Mouse (Mus musculus) cerebellum, adult 8-10 months (tissue): ENCODE results near the gene Uhrf1.

Experiments
- DNase-seq: peaks from one replicate; pipeline ENCODE4 v3.0.0; 2022

The Uhrf1 gene

DNA sequence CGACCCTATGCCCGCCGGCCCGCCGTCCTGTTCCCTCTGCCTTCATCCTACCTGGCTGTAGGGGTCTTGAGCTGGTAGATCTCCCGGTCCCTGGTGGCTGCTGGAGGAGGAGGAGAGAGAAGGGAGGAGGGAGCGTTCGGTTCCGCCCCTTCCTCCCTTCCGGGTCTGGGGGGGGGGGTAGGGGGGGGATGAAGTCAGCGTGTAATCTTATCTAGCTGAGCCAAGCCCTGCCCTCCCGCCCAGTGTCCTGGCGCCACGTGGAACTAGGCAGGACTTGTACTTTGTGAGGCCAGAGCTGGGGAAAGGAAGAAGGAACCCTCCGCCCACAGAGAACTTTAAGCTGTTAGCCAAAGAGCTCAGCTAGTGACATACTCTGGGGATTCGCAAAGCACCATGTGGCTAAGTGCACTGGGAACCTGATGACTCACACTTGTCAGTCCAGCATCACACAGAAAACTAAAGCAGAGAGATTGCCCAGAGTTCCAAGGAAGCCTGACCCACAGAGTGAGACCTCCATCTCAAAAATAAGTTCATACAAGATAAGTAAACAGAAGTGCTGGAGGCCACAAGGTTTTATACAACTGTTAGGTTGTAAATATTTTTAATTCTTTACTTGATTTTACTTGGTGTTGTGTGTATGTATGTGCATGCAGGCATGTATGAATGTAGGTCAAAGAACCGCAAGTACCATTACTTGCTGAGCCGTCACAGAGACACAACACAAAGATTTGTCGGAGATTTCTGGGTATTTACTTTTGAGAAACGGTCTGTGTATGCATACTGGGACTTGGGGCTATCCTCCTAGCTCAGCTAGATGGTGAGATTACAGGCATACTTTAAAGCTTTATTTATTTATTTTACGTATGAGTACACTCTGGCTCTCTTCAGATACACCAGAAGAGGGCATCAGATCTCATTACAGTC is 26.2 kb upstream of the Uhrf1 start, which contains the start of gene Ticam1:
TSS of gene Ticam1 (minus strand) at position 144 of the 924 bp plus-strand sequence.
- peak; percentile 62 for DNase-seq

DNA sequence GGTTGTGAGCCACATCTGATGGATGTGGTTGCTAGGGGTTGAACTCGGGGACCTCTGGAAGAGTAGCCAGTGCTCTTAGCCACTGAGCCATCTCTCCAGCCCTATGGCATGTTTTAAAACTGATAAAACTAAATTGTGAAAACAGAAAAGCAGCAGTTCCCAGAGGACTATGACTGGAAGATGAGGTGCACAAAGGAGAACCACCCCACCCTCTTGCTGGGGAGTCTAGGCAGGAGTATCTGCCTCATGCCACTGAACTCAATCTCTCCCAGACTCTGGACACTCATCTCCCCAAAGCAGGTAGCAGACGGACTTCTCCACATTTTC is 25.6 kb upstream of the Uhrf1 start:
- DNase-seq: no peak

DNA sequence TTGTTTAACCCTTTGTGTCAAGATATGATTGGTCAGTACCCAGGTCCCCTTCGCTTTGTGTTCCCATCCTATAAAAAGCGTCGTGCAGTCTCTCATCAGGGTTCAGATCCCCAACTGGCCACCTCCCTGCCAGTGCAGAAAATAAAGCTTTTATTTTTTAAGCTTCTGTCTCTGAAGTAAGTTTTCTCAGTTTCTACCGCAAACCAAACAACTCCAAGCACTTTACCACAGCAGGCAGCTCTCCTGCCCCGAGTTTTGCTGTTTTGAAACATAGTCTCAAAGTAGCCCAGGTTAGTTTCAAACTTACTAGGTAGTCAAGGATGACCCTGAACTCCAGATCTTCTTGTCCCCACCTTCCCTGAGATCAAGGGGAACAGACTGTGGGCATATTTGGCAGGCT is 24.8 kb upstream of the Uhrf1 start:
- no peak for DNase-seq

DNA sequence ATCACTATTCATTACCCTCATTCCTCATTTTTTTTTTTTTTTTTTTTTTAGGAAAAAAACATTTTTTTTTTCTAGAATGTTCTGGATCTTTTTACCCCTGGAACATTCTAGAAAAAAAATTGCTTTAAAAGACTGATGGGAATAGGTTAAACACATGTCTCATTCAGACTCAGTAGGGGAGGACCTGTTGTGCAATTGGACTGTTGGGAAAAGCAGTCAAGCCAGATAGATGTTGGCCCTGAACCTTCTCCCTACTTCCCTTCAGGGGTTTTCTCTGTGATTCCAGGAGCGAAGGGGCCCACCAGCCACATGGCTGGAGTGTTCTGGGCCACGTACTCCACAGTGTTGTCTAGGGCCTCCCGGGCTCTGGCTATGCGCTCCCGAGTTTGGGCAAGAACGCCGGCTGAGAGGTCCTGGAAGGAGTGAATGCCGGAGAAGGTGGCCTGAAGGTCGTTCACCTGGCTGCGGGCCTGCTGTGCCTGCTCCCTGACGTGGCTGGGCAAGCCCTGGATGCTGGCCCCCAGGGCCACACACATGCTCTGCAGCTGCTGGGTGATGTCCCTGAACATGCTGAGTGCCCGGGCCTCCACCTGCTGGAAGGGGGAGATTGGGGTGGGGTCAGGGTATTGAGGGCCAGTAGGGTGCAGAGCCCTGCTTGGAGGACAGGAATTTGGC is 23.5 kb upstream of the Uhrf1 start:
- DNase-seq: no peak

DNA sequence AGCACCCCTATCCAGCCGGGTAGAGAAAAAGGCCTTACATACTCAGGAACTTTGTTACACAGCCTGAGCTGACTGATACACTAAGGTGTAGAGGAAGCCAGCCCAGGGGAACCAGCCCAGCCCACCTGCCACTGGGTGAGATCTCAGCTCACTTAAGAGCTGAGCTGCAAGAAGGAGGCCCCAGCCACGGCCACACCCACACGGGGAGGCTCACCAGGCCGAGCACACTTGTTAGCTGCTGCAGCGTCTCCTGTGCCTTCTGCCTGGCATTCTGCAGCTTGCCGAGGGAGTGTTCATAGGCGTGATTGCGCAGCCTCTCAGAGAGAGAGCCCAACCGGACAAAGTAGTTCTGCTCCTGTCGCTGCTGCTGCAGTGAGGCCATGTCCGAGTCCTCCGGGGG is 21.9 kb upstream of the Uhrf1 start:
- no peak for DNase-seq

DNA sequence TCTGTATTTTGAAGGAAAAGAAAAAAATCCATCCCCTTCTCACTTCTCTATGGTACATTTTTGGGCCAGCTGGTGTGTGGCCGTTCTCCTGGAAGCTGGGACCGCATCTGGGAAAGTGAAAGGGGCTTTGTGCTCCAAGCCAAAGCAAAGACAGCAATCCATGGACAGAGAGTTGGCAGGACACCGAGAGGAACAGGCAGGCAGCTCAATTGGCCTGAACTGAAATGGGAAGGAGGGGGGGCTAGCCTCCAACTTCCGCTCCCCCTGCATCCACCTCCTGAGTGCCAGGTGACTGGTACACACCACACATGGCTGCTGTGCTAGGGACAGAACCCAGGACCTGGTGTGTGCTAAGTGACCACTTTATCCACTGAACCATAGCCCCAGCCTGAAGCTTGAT is 20.3 kb upstream of the Uhrf1 start:
- DNase-seq: no peak

DNA sequence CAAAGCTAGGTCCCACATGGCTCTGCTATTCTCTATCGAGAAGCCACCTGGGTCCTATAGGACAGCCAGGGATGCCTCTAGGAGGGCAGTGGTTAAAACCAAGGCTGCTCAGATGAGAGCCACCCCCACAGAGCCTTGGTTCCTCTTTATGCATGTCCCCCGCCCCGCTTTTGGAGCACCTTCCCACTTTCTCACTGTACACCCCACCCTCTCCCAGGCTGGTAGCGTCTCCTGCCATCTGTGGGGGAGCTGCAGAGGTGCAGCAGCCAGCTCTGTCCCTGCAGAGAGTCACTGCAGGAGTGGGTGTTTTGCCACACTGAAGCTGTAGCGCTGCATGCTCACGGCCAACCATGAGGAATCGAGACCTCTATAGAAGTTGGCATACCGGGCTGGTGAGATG is 19.8 kb upstream of the Uhrf1 start:
- no peak for DNase-seq

DNA sequence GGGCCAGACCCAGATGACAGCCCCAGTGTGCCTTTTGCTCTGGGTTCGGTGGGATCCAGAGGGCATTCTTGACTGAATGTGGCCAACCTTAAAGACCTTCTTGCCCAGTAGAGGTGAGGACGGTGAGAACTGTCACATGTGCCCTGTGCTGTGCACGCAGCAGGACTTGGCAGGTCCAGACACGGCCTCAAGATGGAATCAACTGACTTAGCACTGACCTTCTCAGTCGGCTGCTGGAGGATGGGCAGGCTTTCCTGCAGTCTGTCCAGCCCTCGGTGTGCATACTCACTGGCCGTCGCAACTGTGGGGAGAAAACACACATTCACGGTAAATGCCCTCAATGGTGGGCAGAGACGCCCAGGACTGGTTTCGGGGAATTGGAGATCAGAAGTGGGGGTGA is 17.1 kb upstream of the Uhrf1 start:
- DNase-seq: no peak

DNA sequence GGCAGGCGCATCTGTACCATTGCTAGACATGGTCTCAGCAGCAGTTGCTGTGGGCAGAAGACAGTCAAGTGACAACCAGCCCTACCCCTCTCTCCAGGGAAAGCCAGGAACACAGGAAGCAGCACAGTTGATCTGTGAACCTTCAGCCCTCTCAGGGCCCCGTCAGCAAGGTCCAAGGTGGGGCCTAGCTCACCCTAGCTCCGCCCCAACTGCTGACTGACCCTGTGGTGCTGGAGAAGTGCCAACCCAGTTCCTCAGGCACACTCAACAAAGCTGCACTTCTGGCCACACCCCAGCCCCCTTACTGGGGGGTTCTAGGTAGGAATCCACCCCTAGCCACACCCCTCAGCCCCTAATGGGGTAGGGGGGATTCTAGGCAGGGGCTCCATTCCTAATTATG is 15.3 kb upstream of the Uhrf1 start:
- no peak for DNase-seq

DNA sequence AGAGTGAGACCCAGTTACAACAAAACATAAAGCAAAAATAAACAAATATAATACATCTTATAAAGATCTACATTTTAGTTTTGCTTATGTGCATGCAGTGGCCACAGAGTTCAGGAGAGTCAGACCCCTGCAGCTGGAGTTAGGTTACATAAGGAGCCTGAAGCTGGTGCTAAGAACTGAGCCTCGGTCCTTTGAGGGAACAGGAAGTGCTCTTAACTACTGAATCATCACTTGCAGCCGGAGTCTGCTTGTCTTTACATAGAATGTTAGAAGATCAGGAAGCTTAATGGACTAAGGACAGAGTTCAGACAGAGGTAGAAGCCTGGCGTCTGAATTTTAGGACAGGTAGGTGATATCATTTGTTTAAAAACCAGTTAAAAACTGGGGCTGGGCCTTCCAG is 14.3 kb upstream of the Uhrf1 start:
- DNase-seq: no peak

DNA sequence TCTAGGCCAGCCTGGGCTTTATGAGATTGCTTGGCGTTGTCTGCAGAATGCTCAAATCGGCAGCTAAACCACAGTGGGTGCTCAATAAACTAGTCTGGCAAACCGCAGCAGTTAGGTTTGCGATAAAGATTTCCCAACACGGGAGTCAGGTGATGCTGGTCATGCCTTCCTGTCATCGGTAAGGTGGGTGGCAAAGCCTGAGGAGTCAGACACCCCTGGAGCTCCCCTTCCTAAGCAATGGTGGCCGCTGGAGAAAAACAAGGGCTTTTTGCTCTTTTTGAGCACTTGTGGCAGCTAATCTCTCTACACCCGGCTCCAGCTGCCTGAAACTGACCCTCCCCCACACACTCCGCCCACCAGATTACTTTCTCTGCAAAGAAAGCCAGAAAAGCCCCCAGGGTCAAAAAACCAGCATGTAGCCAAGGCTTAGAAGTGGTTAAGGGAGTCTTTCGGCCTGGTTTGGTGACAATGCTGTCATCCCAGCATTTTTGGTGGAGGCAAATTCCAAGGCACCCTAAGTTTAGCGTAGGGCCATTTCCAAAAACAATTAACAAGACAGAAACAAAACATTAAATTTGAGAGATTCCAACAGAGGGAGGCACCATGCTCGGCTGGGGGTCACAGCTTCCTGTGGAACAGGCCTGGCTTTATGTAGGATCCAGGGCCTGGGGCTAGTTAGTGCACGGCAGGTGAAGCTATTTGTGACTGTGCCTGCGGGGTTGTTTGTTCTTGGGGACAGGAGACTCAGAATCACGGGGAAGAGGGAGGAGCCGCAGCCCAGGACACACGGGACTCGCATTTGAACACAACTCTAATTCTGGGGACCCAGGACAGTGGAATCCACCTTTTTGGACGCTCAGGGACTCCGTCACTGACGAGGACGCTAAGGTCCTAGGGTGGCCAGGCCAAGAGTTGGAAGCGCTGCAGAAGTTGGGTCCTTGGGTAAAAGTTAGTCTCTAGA is 13.5 kb upstream of the Uhrf1 start:
- no peak for DNase-seq

DNA sequence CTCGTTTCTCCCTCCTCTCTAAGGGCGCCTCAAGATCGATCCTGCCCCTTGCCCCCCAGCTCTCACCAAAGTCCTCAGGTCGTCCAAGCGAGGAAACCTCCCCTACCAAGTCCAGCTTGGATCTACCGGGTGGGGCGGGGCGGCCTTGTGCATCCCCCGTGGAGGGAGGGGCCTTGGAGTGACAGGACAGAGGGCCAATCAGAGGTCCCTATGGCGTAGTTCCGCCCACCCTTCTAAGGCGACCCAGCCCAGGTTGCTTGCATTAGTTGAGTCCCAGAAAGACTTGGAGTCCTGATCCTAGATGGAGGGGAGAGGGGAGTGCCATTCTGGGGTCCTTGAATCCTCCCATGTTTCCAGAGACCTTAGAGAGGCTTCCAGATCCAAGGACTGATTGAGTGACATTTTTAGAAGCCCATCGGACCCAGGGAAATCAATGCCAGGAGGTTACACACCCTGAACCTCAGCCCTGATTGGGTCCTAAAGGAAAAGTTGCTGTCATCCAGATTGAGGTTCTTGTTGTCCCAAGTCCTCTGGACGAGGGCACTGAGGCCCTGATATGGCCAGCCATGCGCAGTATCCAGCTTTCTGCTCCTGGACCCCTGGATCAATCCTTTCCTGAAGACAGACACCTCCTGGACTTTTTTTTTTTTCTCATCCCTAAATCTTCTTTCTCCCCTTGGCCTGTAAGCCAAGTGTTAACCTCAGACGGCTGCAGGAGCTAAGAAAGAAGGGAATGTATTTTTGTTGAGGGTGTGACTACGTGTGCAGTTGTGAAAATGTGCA is 12.5 kb upstream of the Uhrf1 start:
- DNase-seq: no peak

DNA sequence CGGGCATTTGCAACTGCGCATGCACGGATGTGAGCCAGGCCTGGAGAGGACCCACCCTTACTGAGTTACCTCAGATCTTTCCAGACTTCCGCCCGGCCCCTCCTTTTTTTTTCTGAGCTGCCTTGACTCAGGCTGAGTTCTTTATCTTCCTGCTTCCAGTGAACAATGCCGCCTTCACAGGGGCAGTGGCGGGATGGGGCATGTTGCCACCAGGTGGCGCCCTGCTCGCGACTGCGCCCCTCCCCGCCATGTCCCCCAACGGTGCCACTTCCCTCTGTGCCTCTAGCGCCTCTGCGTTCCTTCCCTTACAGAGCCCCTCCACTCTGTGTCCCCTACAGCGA is 12.0 kb upstream of the Uhrf1 start:
- DNase-seq: peak; percentile 68

DNA sequence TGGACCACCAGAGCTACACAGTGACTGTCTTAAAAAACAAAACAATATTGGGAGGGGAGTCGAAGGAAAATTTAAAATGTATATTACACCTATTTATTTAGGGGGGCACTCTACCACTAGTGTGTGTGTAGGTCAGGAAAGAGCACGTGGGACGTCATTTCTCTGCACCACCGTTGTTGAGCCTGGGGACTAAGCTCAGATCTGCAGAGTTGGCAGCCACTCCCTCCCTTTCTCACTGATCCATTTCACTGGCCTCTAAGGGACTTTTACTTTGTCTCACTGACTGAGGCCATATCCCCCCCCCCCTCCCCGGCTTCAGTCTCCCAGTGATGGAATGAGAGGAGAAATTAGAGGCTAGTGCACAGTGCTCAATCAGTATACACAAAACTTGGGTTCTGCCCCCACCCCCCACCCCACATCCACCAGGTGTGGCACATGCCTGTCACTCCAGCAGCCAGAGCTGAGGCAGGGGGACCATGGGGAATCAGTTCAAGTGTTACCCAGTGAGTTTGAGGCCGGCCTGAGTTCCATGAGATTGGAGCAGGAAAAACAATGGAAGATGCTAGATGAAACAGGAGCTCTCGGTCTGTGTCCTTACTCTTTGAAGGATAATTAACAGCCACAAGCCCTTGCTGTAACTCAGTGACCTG is 11.2 kb upstream of the Uhrf1 start:
- DNase-seq: no peak

DNA sequence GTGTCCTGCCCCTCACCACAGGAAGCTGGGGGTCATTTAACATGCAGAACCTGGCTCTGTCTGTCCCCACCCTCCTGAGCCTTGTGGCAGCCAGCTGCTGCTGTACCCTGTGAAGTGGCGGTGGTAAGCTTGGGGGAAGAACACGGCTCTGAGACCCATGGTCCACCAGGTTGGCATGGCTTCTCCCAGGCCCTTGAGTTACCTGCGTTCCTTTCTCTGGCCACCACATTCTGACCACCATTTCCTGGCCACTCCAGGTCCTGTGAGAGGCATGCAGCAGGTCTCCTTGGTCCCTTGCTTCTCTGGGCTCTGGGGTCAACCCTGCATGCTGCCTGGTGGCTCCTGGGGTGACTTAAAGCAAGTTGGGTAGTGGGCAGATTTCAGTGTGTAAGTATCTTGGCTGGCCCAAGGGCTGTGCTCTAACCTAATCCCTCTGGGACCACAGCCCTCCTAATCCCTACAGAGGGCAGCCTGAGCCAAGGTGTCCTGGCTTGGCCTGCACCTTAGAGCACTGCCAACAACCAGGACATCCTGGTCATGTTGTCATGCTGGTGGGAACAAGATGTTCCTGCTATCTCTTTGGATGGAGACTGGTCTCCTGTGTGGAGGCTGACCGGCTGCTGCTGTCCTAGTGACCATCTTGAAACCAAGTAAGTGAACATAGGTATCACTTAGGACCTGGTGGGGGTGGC is 10.4 kb upstream of the Uhrf1 start, which contains the start of gene Plin3:
TSS of gene Plin3 (minus strand) at position 343 of the 692 bp plus-strand sequence.
- no peak for DNase-seq

DNA sequence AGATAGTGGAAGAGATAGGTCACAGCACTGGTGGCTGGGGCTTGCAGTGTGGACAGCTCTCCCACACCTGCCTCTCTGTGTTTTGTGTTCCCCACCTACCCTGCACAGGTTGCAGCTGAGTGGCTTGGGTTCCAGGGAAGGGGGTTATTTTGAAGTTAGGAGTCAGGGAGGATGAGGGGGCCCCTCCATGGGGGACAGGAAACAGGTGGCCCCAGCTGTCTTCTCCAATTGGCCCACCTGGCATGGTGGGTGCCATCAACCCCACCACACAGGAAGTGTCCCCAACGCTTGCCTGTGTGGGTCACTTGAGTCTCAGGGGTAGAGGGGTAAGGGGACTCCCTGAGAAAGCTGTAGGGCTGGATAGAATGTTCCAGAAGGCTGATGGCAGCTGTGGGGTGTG is 9.8 kb upstream of the Uhrf1 start:
- no peak for DNase-seq

DNA sequence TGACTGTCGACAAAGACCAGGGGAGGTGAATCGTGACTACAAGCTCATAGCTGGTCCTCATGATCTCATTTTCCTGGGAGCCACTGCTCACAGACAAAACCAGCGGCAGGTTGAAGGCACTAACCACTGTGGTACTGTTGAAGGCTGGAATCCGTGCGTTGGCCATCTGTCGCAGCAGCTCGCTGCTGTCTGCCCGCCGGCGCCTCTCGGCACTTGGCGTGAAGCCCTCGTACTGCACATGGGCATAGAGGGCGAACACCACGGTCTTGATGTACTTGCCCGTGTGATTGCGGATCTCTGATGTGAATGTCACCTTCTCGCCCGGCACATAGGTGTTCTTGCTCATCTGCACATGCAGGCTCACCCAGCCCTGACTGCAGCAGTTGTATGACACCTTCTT is 8.9 kb upstream of the Uhrf1 start:
- peak; percentile 61 for DNase-seq

DNA sequence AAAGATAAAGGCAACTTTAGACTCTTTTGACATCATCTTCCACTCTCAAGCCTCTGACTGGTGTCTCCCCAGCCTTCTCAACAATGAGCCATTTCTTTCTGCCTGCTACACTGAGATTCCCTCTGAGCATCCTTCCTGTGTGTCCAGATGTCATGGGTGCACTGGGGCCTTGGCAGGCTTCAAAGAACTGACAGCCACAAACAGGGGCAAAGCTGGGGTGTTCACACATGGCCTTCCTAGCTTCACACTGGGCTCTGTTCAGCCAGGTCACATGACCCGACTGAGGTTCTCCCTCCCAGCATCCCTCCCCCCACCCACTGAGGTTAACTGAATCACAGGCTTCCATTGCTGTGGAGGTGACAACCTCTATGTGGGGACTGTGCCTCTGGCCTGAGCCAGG is 6.9 kb upstream of the Uhrf1 start:
- DNase-seq: no peak

DNA sequence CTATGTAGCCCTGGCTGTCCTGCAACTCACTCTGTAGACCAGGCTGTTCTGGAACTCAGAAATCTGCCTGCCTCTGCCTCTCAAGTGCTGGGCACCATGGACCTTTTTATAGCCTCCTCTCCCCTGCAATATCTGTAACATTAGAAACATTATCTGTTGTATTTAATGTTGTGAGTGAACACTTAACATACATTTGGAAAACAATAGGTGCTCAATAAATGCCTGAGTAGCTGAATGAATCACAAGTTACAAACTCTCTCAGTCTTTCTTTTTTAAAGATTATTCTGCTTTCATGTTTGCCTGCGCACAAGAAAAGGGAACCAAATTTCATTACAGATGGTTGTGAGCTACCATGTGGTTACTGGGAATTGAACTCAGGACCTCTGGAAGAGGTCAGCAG is 4.9 kb upstream of the Uhrf1 start:
- no peak for DNase-seq

DNA sequence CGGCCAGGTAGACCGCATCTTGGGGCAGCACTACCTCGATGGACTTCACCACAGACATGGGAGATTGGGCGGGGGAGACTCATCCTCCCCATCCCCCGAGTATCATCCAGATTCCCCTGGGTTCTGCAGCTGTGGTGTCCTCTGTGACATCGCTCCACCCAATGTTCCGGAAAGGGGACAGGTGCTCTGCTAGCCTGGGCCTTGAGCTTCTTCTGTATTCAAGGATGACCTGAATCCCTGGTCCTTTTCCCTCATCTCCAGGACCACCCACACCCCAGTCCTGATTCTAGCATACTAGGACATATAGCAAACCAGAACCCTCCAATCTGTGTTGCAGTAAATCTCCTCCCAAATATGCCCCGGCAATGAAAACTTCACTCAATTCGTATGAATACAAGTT is 2.9 kb upstream of the Uhrf1 start, which contains the start of gene Arrdc5:
TSS of gene Arrdc5 (minus strand) at position 101 of the 400 bp plus-strand sequence.
- no peak for DNase-seq

DNA sequence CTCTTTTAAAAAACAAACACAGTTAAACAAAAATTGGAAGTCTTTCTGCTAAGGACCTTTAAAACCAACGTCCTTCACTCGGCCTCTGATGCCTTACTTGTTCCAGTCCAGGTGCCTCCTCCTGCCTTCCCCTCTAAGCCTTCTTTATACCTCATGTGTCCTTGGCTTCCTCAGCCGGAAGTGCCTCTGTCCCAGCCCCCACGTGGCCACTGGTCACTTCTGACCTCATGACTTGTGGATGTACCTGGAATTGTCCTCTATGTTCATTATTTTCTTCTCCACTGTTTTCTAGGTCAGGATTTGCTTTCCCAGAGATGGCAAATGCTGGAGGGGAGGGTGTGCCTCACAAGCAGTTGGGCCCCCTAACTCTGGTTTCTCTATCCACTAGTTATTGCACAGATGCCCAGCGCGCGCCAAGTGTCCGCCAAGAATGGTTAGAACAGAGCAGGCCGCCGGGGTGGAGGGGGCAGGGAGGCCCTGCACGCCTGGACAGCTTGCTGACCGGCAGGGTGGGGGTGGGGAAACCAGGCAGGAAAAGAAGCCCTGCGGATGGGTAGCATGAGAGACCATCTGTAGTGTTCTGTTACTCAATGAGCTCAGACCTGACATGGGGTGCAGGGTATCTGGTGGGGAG is 641 bp upstream of the Uhrf1 start:
- no peak for DNase-seq
